Mouse (Mus musculus): ENCODE data around the gene Zfp579.
"Not testable (repeated sequence)": the region's sequence is repeated elsewhere in the genome, so short reads cannot be mapped to it uniquely, and the experiment has no call there.

The Zfp579 gene

GRCm38 (mm10) chr7:5014251-5015117, 18.5 kb upstream of the Zfp579 start, which contains the start of the genes Zfp524 and Fiz1:
Gene Zfp524 (plus strand): TSS chr7:5014415.
Gene Fiz1 (minus strand): TSS chr7:5014697.
- DNase-seq: peak; percentile 97

GRCm38 (mm10) chr7:5012681-5013513, 16.9 kb upstream of the Zfp579 start:
- no peak for DNase-seq

- no peak for DNase-seq
These were observed 12.3 kb upstream of the Zfp579 start for GRCm38 (mm10) chr7:5008229-5008628.

- not testable (repeated sequence) for DNase-seq
These were observed 6.9 kb upstream of the Zfp579 start for GRCm38 (mm10) chr7:5002876-5003275.

GRCm38 (mm10) chr7:4999876-5000275, 3.9 kb upstream of the Zfp579 start:
- DNase-seq: no peak

- DNase-seq: no peak
These were observed 976 bp upstream of the Zfp579 start for GRCm38 (mm10) chr7:4996934-4997333.

GRCm38 (mm10) chr7:4995268-4996002, 523 bp downstream of the Zfp579 start:
- peak; percentile 32 for DNase-seq

GRCm38 (mm10) chr7:4993999-4994788, 1.8 kb downstream of the Zfp579 start:
- DNase-seq: no peak

GRCm38 (mm10) chr7:4993347-4993998, 2.5 kb downstream of the Zfp579 start:
- no peak for DNase-seq

- DNase-seq: no peak
These were observed 7.7 kb downstream of the Zfp579 start for GRCm38 (mm10) chr7:4988250-4988649.

- DNase-seq: no peak
These were observed 19.1 kb downstream of the Zfp579 start for GRCm38 (mm10) chr7:4976832-4977231.

GRCm38 (mm10) chr7:4975455-4975854, 20.5 kb downstream of the Zfp579 start:
- no peak for DNase-seq

GRCm38 (mm10) chr7:4972321-4973047, 23.5 kb downstream of the Zfp579 start:
- no peak for DNase-seq

- no peak for DNase-seq
These were observed 24.2 kb downstream of the Zfp579 start for GRCm38 (mm10) chr7:4971710-4972109.

GRCm38 (mm10) chr7:4971068-4971467, 24.9 kb downstream of the Zfp579 start, which contains the start of gene Sbk3:
Gene Sbk3 (minus strand): TSS chr7:4971168.
- no peak for DNase-seq

GRCm38 (mm10) chr7:4964988-4965387, 31.0 kb downstream of the Zfp579 start:
- no peak for DNase-seq

GRCm38 (mm10) chr7:4964272-4964671, 31.7 kb downstream of the Zfp579 start, which contains the start of gene Sbk2:
Gene Sbk2 (minus strand): TSS chr7:4964406.
- DNase-seq: peak; percentile 64

GRCm38 (mm10) chr7:4963527-4963926, 32.4 kb downstream of the Zfp579 start:
- DNase-seq: no peak

GRCm38 (mm10) chr7:4957361-4957760, 38.6 kb downstream of the Zfp579 start:
- DNase-seq: no peak

- DNase-seq: no peak
These were observed 42.0 kb downstream of the Zfp579 start for GRCm38 (mm10) chr7:4953815-4954445.

All from kidney, adult 11 months (tissue).